Mouse (Mus musculus) CD4-positive, CD25-positive, alpha-beta regulatory T cell, adult 4 months (primary cell): ENCODE results near the gene Fads6. TPM values are rescaled to one million over a fixed set of nuclear protein-coding genes. Genes with fewer than 3 reads are reported as not detected.

Experiments
- ATAC-seq: one replicate; pipeline ENCODE4 v1.8.0; 2017
- polyA plus RNA-seq, 2 experiments: library from polyadenylated mRNA; unstranded; fragments of 100-300 nt; shearing (Covaris generic); gene quantifications; one replicate each; pipeline ENCODE4 v1.2.1; 2017

The Fads6 gene
- polyA plus RNA-seq, 2 experiments from 2014 or later: 1.1 to 1.6 TPM

DNA sequence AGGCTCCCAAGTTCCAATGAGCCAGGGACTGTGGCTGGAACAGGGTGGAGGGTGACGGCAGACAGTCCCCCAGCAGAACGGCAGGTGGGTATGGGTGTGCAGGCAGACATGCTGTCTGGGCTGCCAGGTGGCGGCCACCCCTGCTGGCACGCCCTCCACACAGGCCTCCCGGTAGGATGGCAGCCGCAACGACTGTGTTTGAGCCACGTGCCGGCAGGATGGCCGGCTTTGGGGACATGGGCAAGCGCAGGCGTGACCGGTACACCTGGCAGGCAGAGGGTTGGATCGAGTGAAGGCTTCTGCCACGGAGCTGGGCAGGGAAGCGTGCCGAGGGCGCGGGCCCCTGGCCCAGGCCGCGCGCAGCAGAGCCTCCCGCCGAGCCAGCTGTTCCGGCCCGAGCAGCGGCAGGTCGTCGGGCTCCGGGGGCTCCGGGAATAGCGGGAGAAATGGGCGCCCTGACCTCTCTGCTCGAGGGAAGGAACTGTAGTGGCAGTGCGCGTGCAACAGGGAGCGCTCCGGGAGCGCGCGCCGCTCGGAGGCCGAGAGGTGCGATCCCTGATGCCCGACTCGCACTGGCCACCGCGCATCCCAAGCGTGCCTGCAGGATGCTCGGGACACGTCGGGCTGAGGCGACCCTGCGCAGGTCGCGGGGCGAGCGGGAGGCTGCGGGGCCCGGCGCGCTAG lies 47.6 kb downstream of the Fads6 start:
- no peak for ATAC-seq

DNA sequence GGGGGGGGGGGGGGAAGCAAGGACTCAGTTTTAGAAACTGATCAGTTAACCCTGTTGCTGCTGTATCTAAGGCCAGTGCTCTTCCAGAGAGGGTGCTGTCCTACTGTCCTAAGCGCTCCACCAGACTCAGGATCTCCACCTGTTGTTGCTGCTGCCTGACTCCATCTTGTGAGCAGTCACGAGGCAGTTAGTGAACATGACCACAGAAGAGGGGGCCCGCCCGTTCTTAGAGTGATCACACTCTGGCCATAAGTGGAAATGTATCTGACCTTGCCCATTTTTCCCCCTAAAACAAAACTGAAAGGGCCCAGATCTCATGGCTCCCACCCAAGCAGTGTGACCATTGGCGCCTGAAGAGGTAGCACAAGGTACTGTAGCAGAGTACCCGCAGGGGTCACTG lies 49.5 kb downstream of the Fads6 start:
- ATAC-seq: no peak

DNA sequence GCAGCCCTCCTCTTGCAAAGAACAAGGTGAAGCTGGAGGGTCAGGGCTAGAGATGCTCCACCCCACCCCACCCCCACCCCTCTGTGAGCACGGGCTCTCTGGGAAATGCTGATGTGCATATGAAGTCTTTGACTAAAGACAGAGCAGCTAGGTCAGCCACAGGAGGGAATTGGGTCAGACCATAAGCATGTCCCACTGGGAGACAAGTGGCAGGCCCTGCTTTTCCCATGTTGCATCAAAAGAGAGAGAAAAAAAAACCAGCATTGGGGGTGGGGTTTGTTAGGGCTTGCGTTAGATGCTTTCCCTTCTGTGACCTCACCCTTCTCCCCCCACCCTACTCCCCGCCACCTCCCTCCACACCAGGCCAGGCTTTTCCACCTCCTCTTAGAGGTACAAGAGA lies 50.2 kb downstream of the Fads6 start:
- ATAC-seq: no peak

DNA sequence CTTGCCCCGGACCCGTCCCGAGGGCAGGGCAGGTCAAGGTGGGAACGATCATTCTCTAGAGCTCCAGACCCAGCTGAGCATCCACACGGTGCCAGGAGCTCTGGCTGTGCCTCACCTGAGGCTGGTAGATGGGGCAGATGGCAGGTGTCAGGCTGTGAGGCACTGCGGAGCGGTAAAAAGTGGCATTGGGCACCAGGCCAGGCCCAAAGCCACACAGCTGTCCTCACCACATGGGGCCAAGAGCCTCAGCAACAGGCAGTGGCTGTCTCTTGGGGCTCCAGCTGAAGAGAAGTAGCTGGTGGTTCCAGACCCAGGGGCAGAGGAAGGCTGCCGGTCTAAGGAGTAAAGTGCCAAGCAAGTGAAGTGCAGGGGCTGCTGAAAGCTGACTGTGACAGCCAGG lies 51.1 kb downstream of the Fads6 start:
- ATAC-seq: no peak

DNA sequence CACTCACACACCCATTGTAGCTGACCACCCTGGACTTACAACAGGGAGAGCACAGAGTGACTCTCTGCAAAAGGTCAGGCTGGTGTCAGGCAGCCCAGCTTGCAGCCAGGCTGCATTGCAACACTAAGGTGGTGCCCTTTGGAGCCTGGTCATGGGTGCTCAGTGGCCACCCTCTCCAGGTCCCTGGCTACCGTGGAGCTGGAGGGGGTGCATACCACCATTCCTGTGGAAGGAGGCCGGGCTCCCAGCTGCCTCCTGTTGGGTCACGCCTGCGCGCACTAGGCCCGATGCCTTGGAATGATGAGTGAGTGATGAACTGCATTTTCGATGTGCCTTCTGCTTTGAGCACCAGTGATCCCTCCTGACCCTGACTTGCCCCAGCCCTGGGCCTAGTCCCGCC lies 52.6 kb downstream of the Fads6 start:
- ATAC-seq: no peak

DNA sequence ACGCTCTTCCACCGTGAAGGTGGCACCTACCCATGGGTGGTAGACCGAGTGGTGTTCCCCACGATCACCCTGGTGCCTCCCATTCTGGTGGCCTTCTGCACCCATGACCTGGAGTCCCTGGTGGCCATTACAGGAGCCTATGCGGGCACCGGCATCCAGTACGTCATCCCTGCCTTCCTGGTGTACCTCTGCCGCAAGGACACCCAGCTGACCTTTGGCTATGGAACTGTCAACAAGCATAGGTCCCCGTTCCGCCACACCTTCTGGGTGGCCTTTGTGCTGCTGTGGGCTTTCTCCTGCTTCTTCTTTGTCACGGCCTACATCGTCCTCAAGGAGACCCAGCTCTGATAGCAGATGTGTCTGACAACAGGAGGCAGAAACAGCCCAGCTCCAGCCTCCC lies 53.7 kb downstream of the Fads6 start:
- no peak for ATAC-seq

DNA sequence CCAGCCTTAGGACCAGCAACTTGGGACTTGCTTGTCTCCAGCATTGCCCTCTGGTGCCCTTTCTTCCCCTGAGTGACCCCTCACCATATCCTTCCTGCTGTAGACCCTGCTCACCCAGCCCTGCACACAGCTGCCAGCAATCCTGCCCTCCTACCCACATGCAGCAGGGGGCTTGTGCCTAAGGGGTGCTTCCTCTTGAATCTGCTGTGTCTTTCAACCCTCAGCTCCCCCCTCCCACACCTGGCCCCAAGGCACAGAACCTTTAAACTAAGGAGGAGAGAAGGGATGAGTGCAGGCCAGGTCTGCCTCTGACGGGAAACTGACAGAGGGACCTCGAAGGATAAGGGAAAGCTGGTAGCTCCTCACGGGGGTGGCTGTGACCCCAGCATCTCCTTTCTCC lies 54.7 kb downstream of the Fads6 start:
- no peak for ATAC-seq

DNA sequence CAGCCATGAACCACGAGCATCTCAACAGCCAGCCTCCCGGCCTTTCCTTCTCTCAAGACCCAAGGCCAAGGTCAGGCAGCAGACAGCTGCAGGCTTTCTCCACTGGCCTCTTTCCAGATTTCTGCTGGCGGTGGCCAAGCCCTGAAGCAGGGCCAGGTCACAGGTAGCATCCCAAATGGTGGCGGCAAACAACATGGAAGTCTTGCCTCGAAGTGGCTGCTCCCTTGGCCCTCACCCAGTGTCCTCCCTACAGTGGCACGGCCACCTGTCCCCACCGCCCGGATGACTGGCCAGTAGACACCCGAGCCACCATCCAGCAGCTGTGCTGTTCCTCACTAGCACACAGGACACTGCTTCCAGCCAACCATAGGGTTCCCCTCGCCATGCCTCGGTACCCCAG lies 56.1 kb downstream of the Fads6 start:
- ATAC-seq: no peak

DNA sequence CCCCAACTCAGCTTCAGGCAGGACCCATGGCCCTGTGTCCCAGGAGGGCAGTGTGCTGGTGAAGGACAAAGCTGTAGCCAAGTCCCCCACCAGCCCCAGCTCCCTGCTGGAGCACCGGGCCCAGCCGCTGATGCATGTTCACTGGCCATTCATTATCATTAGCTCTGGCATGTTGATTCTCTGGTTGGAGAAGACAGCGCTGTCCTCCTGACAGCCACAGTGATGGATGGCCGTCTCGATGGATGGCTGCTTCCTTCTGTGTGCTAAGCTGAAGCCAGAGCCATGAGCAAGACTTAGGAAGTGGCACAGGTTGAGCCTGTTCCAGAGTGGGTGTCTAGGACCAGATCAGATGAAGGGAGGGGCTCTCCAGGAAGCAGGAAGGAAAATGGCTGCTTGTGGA lies 60.9 kb downstream of the Fads6 start:
- no peak for ATAC-seq

DNA sequence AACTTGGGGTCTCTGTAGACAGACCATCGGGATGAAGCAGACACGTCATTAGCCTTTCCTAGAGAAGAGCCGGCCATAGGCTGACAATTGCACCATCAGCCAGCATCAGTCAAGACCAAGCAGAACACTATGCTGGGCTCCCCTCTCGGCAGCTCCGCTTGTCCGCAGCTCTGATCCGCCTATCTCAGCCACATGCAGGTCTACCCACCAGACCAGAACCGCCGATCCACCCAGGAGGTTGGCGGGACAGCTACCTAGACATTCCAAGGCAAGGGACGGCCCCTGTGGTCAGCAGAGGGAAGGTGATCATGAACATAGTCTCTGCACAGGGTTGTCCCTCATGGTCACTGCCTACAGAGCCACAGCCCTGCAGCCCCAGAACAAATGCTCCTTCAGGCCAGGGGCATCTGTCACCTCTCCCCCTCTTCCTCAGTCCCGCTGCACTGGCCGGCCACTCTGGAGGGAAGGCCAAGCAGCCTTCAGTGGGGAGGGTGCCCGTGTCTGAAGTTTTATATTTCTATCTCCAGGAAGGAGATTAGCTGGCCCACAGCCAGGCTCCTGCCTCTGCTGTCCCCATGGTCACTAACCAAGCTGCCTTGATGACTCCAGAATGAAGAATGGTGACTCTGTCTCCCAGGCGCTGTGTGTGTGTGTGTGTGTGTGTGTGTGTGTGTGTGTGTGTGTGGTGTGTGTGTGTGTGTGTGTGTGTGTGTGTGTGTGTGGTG lies 63.0 kb downstream of the Fads6 start:
- no peak for ATAC-seq

DNA sequence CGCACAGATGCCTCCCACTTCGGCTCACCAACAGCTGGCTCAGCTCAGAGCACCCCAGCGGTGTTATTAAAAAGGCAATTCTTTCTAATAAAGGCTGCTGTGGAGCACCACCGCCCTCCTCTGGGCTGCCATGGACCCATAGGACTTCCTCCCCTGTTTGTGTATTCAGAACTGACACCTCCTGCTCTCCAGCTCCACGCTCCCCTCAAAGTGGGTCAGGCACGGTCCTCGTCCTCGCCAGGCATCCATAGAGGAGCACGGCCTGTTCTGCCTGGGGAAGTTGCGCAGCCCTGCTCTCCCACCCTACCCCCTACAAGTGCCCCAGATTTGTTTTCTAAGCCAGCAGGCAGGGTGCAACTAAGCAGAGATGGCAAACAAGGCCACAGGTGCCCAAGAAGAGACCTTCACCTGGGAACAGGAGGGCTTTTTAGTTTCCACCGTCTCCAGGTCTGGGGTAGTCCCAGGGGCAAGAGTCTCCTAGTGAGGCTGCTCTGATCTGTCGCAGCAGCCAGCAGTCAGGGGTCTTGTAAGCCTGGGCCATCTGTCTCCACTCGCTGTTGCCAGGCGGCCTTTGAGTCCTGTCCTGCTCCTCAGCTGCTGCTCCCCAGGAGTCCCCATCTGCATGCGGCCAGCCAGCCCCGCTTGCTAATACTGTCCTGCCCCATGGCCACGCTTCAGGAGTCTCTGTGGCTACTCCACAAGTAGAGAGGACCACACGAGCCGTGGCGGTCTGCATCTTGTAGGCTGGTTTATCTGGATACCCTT lies 63.8 kb downstream of the Fads6 start:
- ATAC-seq: no peak

DNA sequence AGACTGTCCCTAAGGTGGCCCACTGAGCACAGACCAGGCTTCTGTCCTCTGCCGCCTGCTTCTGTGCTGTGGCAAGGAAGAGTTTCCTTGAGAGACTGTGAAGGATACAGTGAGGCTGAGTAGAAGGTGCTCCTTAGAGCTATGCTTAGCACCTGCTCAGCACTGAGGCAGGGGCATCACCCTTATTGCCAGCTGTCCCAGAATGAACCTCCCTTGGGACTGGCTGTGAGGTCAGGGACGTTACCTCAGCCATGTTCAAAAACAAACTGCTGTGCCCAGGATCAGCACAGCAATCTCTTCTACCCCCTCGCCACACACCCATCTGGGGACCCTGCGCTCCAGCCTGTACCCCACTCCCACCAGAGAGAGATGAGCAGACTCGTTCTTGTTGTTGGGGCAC lies 64.6 kb downstream of the Fads6 start:
- ATAC-seq: no peak

DNA sequence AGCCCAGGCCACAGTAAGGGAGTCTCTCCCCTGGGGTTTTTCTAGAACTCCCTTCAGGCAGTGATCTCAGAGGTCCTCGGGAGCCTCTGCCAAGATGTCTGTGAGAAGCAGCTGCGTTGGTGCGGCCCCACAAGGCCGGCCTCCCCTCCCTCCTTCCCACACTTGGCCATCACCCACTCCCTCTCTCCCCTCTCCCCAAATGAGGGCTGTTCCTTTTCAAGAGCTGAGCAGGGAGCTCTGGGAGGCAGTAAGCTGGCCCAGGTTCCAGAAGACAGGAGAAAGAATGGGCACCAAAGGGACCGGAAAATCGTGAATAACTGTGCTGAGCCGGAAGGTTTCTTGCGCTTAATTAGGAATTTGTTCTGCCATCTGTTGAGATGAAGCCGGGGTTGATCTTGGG lies 65.5 kb downstream of the Fads6 start:
- peak; percentile 29 for ATAC-seq

DNA sequence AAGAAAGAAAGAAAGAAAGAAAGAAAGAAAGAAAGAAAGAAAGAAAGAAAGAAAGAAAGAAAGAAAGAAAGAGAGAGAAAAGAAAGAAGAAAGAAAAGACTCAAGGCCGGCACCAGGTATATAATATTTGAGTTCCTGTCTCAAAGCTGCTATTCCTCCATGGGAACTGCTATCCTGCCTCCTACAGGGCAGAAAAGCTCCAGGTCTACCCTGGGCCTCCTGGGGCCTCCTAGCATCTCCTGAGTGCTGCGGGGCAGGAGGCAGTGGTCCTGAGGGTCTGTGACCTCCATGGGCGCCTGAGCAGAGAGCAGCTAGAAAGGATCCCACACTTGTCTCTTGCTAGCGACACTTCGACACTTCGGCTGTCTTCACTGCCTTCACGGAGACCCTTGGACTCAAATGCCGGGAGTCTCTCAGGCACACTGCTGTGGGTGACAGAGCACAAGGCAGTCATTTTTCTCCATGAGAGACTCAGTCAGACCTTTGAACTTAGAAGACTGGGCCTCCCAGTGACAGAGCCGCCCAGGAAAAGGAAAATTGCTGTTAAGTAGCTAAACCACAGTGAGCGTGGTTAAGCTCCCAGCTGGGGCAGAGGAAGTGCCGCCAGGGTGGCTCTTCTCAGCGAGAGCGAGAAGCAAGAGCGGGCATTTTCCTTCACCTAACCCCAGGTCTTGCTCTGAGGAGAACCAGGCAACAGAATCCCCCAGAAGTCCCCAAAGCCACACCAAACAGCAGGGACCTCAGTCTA lies 66.1 kb downstream of the Fads6 start:
- ATAC-seq: peak; percentile 85

Other genes starting within 250 kb of the Fads6 start
- not detected for gene Cd300ld3, start 249.3 kb downstream of the Fads6 start, polyA plus RNA-seq
- under 1 TPM in 1 of 2 experiments, not detected in 1; 0.29 TPM for gene Cd300e, start 235.5 kb downstream of the Fads6 start, polyA plus RNA-seq
- 100 to 1,000 TPM; 156 to 274 TPM for gene Rab37, start 206.2 kb downstream of the Fads6 start, polyA plus RNA-seq
- gene Cd300lf, start 163.7 kb downstream of the Fads6 start, polyA plus RNA-seq: 1 to 10 TPM in 1 of 2 experiments, under 1 TPM in 1; 0.51 to 1.0 TPM
- gene Slc9a3r1, start 134.3 kb downstream of the Fads6 start, polyA plus RNA-seq: 100 to 1,000 TPM; 162 to 222 TPM
- 10 to 100 TPM in 1 of 2 experiments, 1 to 10 TPM in 1; 8.1 to 14.2 TPM for gene Tmem104, start 110.2 kb downstream of the Fads6 start, polyA plus RNA-seq
- gene Nat9, start 109.8 kb downstream of the Fads6 start, polyA plus RNA-seq: 10 to 100 TPM; 12.1 to 18.1 TPM
- not detected for gene Grin2c, start 30.4 kb downstream of the Fads6 start, polyA plus RNA-seq
- 10 to 100 TPM; 21.6 to 26.8 TPM for gene Fdxr, start 20.6 kb downstream of the Fads6 start, polyA plus RNA-seq
- not detected for gene Otop2, start 9.5 kb upstream of the Fads6 start, polyA plus RNA-seq
- gene Ush1g, start 24.4 kb upstream of the Fads6 start, polyA plus RNA-seq: not detected
- gene Otop3, start 37.1 kb upstream of the Fads6 start, polyA plus RNA-seq: not detected
- 1 to 10 TPM; 2.4 to 3.9 TPM for gene Hid1, start 70.1 kb upstream of the Fads6 start, polyA plus RNA-seq
- not detected for gene Cdr2l, start 84.3 kb upstream of the Fads6 start, polyA plus RNA-seq
- gene Mrpl58, start 106.1 kb upstream of the Fads6 start, polyA plus RNA-seq: 100 to 1,000 TPM; 177 to 185 TPM
- gene Atp5h, start 122.3 kb upstream of the Fads6 start, polyA plus RNA-seq: 100 to 1,000 TPM; 602 to 622 TPM
- 1 to 10 TPM; 8.3 to 9.1 TPM for gene Kctd2, start 122.5 kb upstream of the Fads6 start, polyA plus RNA-seq
- gene Trim80, start 142.9 kb upstream of the Fads6 start, polyA plus RNA-seq: not detected
- gene Slc16a5, start 164.8 kb upstream of the Fads6 start, polyA plus RNA-seq: 1 to 10 TPM; 3.5 to 6.5 TPM
- 100 to 1,000 TPM in 1 of 2 experiments, 10 to 100 TPM in 1; 79.2 to 132 TPM for gene Armc7, start 178.0 kb upstream of the Fads6 start, polyA plus RNA-seq
- 100 to 1,000 TPM; 296 to 304 TPM for gene Nt5c, start 194.2 kb upstream of the Fads6 start, polyA plus RNA-seq
- gene Jpt1, start 216.7 kb upstream of the Fads6 start, polyA plus RNA-seq: 100 to 1,000 TPM; 716 to 764 TPM
- 100 to 1,000 TPM; 676 to 678 TPM for gene Sumo2, start 238.6 kb upstream of the Fads6 start, polyA plus RNA-seq